Mouse (Mus musculus): Measurements from ENCODE around the gene Bri3bp.

- no peak for TF ChIP-seq CTCF (IDR thresholded peaks at IDR 0.05)
- no peak for TF ChIP-seq EP300 (IDR thresholded peaks at IDR 0.05)
Observed at GRCm38 (mm10) chr5:125465192-125465591, 23.8 kb downstream of the Bri3bp start.

All from lung, postnatal 0 days (tissue).